Mouse (Mus musculus) lung, embryonic 14.5 days (tissue): Measurements from ENCODE around the gene Fam193a. TPM values are rescaled to one million over a fixed set of nuclear protein-coding genes. Genes with fewer than 3 reads are reported as not detected.

Experiments used
- ATAC-seq: fragments of 200-750 bp; cut with Nextera tagmentation; 2 replicates; pipeline ENCODE4 v1.8.0; 2017; ENCODE audit warnings: mild to moderate bottlenecking, moderate TSS enrichment, moderate library complexity; ENCODE audit not compliant: insufficient read depth
- DNase-seq: peaks from one replicate; pipeline ENCODE4 v3.0.0-alpha.2; 2015
- H3K27ac ChIP-seq: fragments of 300-500 bp; sonication (generic); 2 replicates; pipeline ENCODE4 v1.5.1; 2014; ENCODE audit warnings: low read depth, mild to moderate bottlenecking, moderate library complexity
- H3K27me3 ChIP-seq: fragments of 300-500 bp; sonication (generic); 2 replicates; pipeline ENCODE4 v1.6.1; 2014; ENCODE audit warnings: low read length, control low read depth; ENCODE audit not compliant: insufficient read depth
- H3K36me3 ChIP-seq: fragments of 300-500 bp; sonication (generic); 2 replicates; pipeline ENCODE4 v1.6.1; 2014; ENCODE audit warnings: control low read depth; ENCODE audit not compliant: insufficient read depth
- H3K4me1 ChIP-seq: fragments of 300-500 bp; sonication (generic); 2 replicates; pipeline ENCODE4 v1.6.1; 2014; ENCODE audit warnings: antibody characterized with exemption, control low read depth; ENCODE audit not compliant: insufficient read depth
- H3K4me2 ChIP-seq: fragments of 300-500 bp; sonication (generic); 2 replicates; pipeline ENCODE4 v1.6.1; 2014; ENCODE audit warnings: mild to moderate bottlenecking
- H3K4me3 ChIP-seq: fragments of 300-500 bp; sonication (generic); 2 replicates; pipeline ENCODE4 v1.5.1; 2014; ENCODE audit warnings: low read depth, low read length
- H3K9ac ChIP-seq: fragments of 300-500 bp; sonication (generic); 2 replicates; pipeline ENCODE4 v1.6.1; 2014
- H3K9me3 ChIP-seq: fragments of 300-500 bp; sonication (generic); 2 replicates; pipeline ENCODE4 v1.6.1; 2016; ENCODE audit warnings: low read depth, low read length, control low read depth
- CTCF ChIP-seq: IDR thresholded peaks from 2 replicates; pipeline ENCODE4 v1.5.1; 2016; ENCODE audit warnings: antibody characterized with exemption, low read depth
- WGBS: fragments of 180-500 bp; shearing (Covaris S2); extraction: QIAGEN DNeasy Blood & Tissue Kit; methylation state at CpG from one replicate; pipeline ENCODE4 v1.1.7; 2014; 5-methylcytosine and 5-hydroxymethylcytosine counted together
- polyA plus RNA-seq: library from polyadenylated mRNA; unstranded; fragments of >200 nt; fragmentation: Nextera tagmentation; extraction: Ambion mirVana; gene quantifications from 2 replicates; pipeline ENCODE4 v1.2.1, GENCODE M21; 2014

Gene Fam193a
- polyA plus RNA-seq, 1 experiment from 2014 or later = 14.9 TPM

- Histone ChIP-seq H3K4me3 (no peak overlapping the region), H3K9ac (no peak overlapping the region), H3K9me3 (peaks cover 7% of the 10 kb centered on the region; the same call in 1 of the 2 replicates), H3K27ac (no peak overlapping the region), H3K27me3 (no peaks in the 10 kb centered on the region), H3K36me3 (no peaks in the 10 kb centered on the region), H3K4me1 (no peaks in the 10 kb centered on the region), H3K4me2 (no peak overlapping the region)
- no peak for DNase-seq
- 97% methylated on average over 5 of the region's 5 CpGs for WGBS
- TF ChIP-seq CTCF = no peak
- ATAC-seq = no peak
Measured at GRCm38 (mm10) chr5:34385616-34386015, 15.9 kb downstream of the Fam193a start.

GRCm38 (mm10) chr5:34386744-34387143 is 17.0 kb downstream of the Fam193a start:
- Histone ChIP-seq H3K27me3 (no peaks in the 10 kb centered on the region), H3K27ac (no peak overlapping the region), H3K4me3 (no peak overlapping the region), H3K9ac (no peak overlapping the region), H3K9me3 (peaks cover 7% of the 10 kb centered on the region; the same call in 1 of the 2 replicates), H3K4me1 (no peaks in the 10 kb centered on the region), H3K4me2 (no peak overlapping the region), H3K36me3 (no peaks in the 10 kb centered on the region)
- ATAC-seq (no peak), DNase-seq (no peak)
- WGBS = 96% methylated on average over 2 of the region's 2 CpGs
- TF ChIP-seq CTCF = no peak

GRCm38 (mm10) chr5:34393251-34393650 is 23.5 kb downstream of the Fam193a start:
- H3K4me1 ChIP-seq = no peaks in the 10 kb centered on the region
- no peak overlapping the region for H3K9ac ChIP-seq
- H3K36me3 ChIP-seq = no peaks in the 10 kb centered on the region
- no peak overlapping the region for H3K4me2 ChIP-seq
- no peaks in the 10 kb centered on the region for H3K9me3 ChIP-seq
- DNase-seq = no peak
- ATAC-seq = no peak
- H3K4me3 ChIP-seq = no peak overlapping the region
- TF ChIP-seq CTCF = no peak
- H3K27me3 ChIP-seq = no peaks in the 10 kb centered on the region
- H3K27ac ChIP-seq = no peak overlapping the region
- WGBS = 92% methylated on average over 8 of the region's 8 CpGs

- TF ChIP-seq CTCF = no peak
- H3K9ac ChIP-seq = no peak overlapping the region
- H3K27ac ChIP-seq = no peak overlapping the region
- WGBS = 86% methylated on average over 1 of the region's 1 CpGs
- no peaks in the 10 kb centered on the region for H3K9me3 ChIP-seq
- no peak overlapping the region for H3K4me2 ChIP-seq
- ATAC-seq = no peak
- H3K4me3 ChIP-seq = no peak overlapping the region
- H3K36me3 ChIP-seq = no peaks in the 10 kb centered on the region
- no peaks in the 10 kb centered on the region for H3K27me3 ChIP-seq
- no peaks in the 10 kb centered on the region for H3K4me1 ChIP-seq
- no peak for DNase-seq
Measured at GRCm38 (mm10) chr5:34395347-34395746, 25.6 kb downstream of the Fam193a start.

GRCm38 (mm10) chr5:34395850-34396540 is 26.3 kb downstream of the Fam193a start:
- ATAC-seq (no peak), DNase-seq (no peak)
- no peaks in the 10 kb centered on the region for H3K4me1 ChIP-seq
- H3K9ac ChIP-seq = no peak overlapping the region
- no peak overlapping the region for H3K4me2 ChIP-seq
- no peak overlapping the region for H3K4me3 ChIP-seq
- H3K9me3 ChIP-seq = no peaks in the 10 kb centered on the region
- no peaks in the 10 kb centered on the region for H3K36me3 ChIP-seq
- no peak overlapping the region for H3K27ac ChIP-seq
- WGBS = 76% methylated on average over 2 of the region's 2 CpGs
- H3K27me3 ChIP-seq = no peaks in the 10 kb centered on the region
- no peak for TF ChIP-seq CTCF

GRCm38 (mm10) chr5:34397866-34398265 is 28.1 kb downstream of the Fam193a start:
- Histone ChIP-seq H3K4me3 (no peak overlapping the region), H3K27me3 (no peaks in the 10 kb centered on the region), H3K9me3 (no peaks in the 10 kb centered on the region), H3K4me2 (no peak overlapping the region), H3K9ac (no peak overlapping the region), H3K4me1 (no peaks in the 10 kb centered on the region), H3K27ac (no peak overlapping the region), H3K36me3 (no peaks in the 10 kb centered on the region)
- no peak for DNase-seq
- ATAC-seq = no peak
- 88% methylated on average over 2 of the region's 2 CpGs for WGBS
- TF ChIP-seq CTCF = no peak

- Histone ChIP-seq H3K4me2 (no peak overlapping the region), H3K9me3 (no peaks in the 10 kb centered on the region), H3K27me3 (no peaks in the 10 kb centered on the region), H3K9ac (no peak overlapping the region), H3K4me3 (no peak overlapping the region), H3K27ac (no peak overlapping the region), H3K36me3 (no peaks in the 10 kb centered on the region), H3K4me1 (no peaks in the 10 kb centered on the region)
- TF ChIP-seq CTCF = no peak
- 74% methylated on average over 1 of the region's 1 CpGs for WGBS
- DNase-seq (no peak), ATAC-seq (no peak)
Measured at GRCm38 (mm10) chr5:34398326-34398725, 28.6 kb downstream of the Fam193a start.
